In genomic region chr11:94760364-94760763, GRCm38 (mm10) we compare ENCODE assay signal across 37 mouse cellular contexts. TPM values are rescaled to one million over a fixed set of nuclear protein-coding genes. Genes with fewer than 3 reads are reported as not detected.
DNase-seq lines count a peak whose midpoint lies in the region; TF ChIP-seq lines count a peak whose summit lies in the region.
"Had no signal": no experiment of that assay in that cellular context is flagged by ENCODE, and none has a peak within 500 bp of the region (broad histone marks: within the 10 kb centered on the region; RNA-seq: fewer than 3 reads in every experiment).

No protein-coding gene starts in this region.

- no peak; the same call in 1 of the 2 replicates for TF ChIP-seq POLR2A in small intestine, adult 2 months (IDR thresholded peaks at IDR 0.05; ENCODE audit: low read depth, low read length)

- TF ChIP-seq CTCF in small intestine, adult 2 months (IDR thresholded peaks at IDR 0.05; ENCODE audit: extremely low read depth, insufficient read length, insufficient replicate concordance, low read depth, low read length): no peak

- H3K4me3 ChIP-seq in small intestine, adult 2 months (ENCODE audit: low read depth, low read length): peak overlapping the region; percentile 74
- H3K4me3 ChIP-seq: embryonic facial prominence, embryonic 13.5 days; erythroblast, embryonic 14.5 days; heart, embryonic 13.5 days; left cerebral cortex, adult 2 months; limb, embryonic 13.5 days; megakaryocyte, embryonic 14.5 days; midbrain, embryonic 12.5 days; myocyte; neural tube, embryonic 12.5 days had no signal

- WGBS in small intestine, adult 2 months: 26% methylated on average over 3 of the region's 3 CpGs

- H3K36me3 ChIP-seq in small intestine, adult 2 months (ENCODE audit: control insufficient read depth, insufficient read depth, low read length): peaks cover 19% of the 10 kb centered on the region
- H3K36me3 ChIP-seq: embryonic facial prominence, embryonic 13.5 days; G1E; heart, embryonic 13.5 days; limb, embryonic 13.5 days; midbrain, embryonic 12.5 days; neural tube, embryonic 12.5 days had no signal

- peak overlapping the region; percentile 100 for H3K27ac ChIP-seq in small intestine, adult 2 months (ENCODE audit: insufficient read depth, low read depth, low read length)
- H3K27ac ChIP-seq: embryonic facial prominence, embryonic 13.5 days; heart, embryonic 13.5 days; hindbrain, embryonic 14.5 days; left cerebral cortex, adult 2 months; limb, embryonic 13.5 days; liver, embryonic 14.5 days; midbrain, embryonic 12.5 days; neural tube, embryonic 12.5 days had no signal

- peak; percentile 25 for DNase-seq in adrenal gland, adult 2 months
- no peak for DNase-seq in adrenal gland, adult 8-10 months
- peak; percentile 1 for DNase-seq in lung, postnatal 36 days
- DNase-seq in lung, postnatal 14 days: no peak
- no peak for DNase-seq in kidney, postnatal 4 days
- no peak for DNase-seq in kidney, adult 8-10 months
- DNase-seq: cerebellum, adult 11 months; cerebellum, adult 9-11 months; embryo, embryonic 11 days; heart, postnatal 10 days; kidney, adult 9 months; kidney, postnatal 10 days; lung, embryonic 14.5 days; thymus, postnatal 4 days had no signal

- H3K27me3 ChIP-seq in small intestine, adult 2 months (ENCODE audit: control insufficient read depth, insufficient read depth, low read length): no peaks in the 10 kb centered on the region
- H3K27me3 ChIP-seq: embryonic facial prominence, embryonic 13.5 days; limb, embryonic 13.5 days; midbrain, embryonic 12.5 days; neural tube, embryonic 12.5 days had no signal

- H3K4me1 ChIP-seq in small intestine, adult 2 months (ENCODE audit: control insufficient read depth, insufficient read depth, insufficient read length, low read length): peaks cover 16% of the 10 kb centered on the region; the same call in 1 of the 2 replicates
- H3K4me1 ChIP-seq: heart, embryonic 13.5 days; limb, embryonic 13.5 days; megakaryocyte, embryonic 14.5 days; midbrain, embryonic 12.5 days; neural tube, embryonic 12.5 days had no signal

RNA-seq across cellular contexts. Expression of gene Cdc34b, which starts 18.8 kb away (rescaled TPM):
- under 1 TPM; 0.31 to 0.40 TPM for total RNA-seq in adrenal gland, adult 2 months (2021)
- 0.10 and 0.55 TPM in 2 replicates for polyA plus RNA-seq in adrenal gland, adult 2 months (2012; rRNA removed)
- under 1 TPM in 2 of 4 experiments, not detected in 2; 0.41 to 0.56 TPM for total RNA-seq in adrenal gland, adult 8-10 months (2022)
- polyA plus RNA-seq in small intestine, adult 2 months (2012; rRNA removed): 0.13 TPM in 1 of 2 replicates, not detected in the other
- total RNA-seq: adrenal gland, postnatal 14 days; hematopoietic stem cell, adult 5-6 weeks; midbrain, postnatal 0 days had no signal
- polyA plus RNA-seq: embryonic facial prominence, embryonic 13.5 days; forebrain, embryonic 11.5 days; forebrain, embryonic 16.5 days; G1E; hindbrain, embryonic 14.5 days; neural tube, embryonic 12.5 days had no signal

RNA-seq across cellular contexts. Expression of gene Tmem92, which starts 22.1 kb away (rescaled TPM):
- total RNA-seq in adrenal gland, adult 2 months (2021): not detected
- not detected in 2 replicates for polyA plus RNA-seq in adrenal gland, adult 2 months (2012; rRNA removed)
- not detected for total RNA-seq in adrenal gland, adult 8-10 months (2022)
- 0.10 TPM in 1 of 2 replicates, not detected in the other for polyA plus RNA-seq in small intestine, adult 2 months (2012; rRNA removed)
- total RNA-seq: adrenal gland, postnatal 14 days; gastrocnemius, adult 8-10 months; heart, adult 8-10 months; heart, postnatal 10 days; hematopoietic stem cell, adult 5-6 weeks; layer of hippocampus, postnatal 14 days; left cerebral cortex, adult 2 months; left cerebral cortex, postnatal 25 days; midbrain, postnatal 0 days had no signal
- polyA plus RNA-seq: embryonic facial prominence, embryonic 13.5 days; erythroblast, embryonic 14.5 days; forebrain, embryonic 11.5 days; forebrain, embryonic 16.5 days; G1E; gonadal fat pad, adult 2 months; heart, embryonic 13.5 days; hindbrain, embryonic 14.5 days; limb, embryonic 13.5 days; liver, embryonic 14.5 days; lung, embryonic 14.5 days; midbrain, embryonic 12.5 days; midbrain, postnatal 0 days; myocyte; neural tube, embryonic 12.5 days had no signal

RNA-seq across cellular contexts. Expression of gene Gm11541, which starts 56.1 kb away (rescaled TPM):
- total RNA-seq in adrenal gland, adult 2 months (2021): not detected
- not detected in 2 replicates for polyA plus RNA-seq in adrenal gland, adult 2 months (2012; rRNA removed)
- not detected for total RNA-seq in adrenal gland, adult 8-10 months (2022)
- polyA plus RNA-seq in small intestine, adult 2 months (2012; rRNA removed): not detected in 2 replicates
- total RNA-seq: adrenal gland, postnatal 14 days; gastrocnemius, adult 8-10 months; heart, adult 8-10 months; heart, postnatal 10 days; hematopoietic stem cell, adult 5-6 weeks; layer of hippocampus, postnatal 14 days; left cerebral cortex, adult 2 months; left cerebral cortex, postnatal 25 days had no signal
- polyA plus RNA-seq: erythroblast, embryonic 14.5 days; forebrain, embryonic 11.5 days; forebrain, embryonic 16.5 days; G1E; gonadal fat pad, adult 2 months; heart, embryonic 13.5 days; hindbrain, embryonic 14.5 days; liver, embryonic 14.5 days; midbrain, embryonic 12.5 days; midbrain, postnatal 0 days; myocyte had no signal

Comparison
In these comparisons a context has a peak if more than half of its experiments do, and no peak if none do; other contexts are left out.
1. DNase-seq: peak in adrenal gland, adult 2 months (single experiment) and lung, postnatal 36 days (single experiment); none in adrenal gland, adult 8-10 months (single experiment), lung, postnatal 14 days (single experiment), kidney, postnatal 4 days (0 of 2) and kidney, adult 8-10 months (0 of 2).